Mouse (Mus musculus): ENCODE data around the gene Stk39. TPM values are rescaled to one million over a fixed set of nuclear protein-coding genes. Genes with fewer than 3 reads are reported as not detected.

Gene Stk39
- polyA plus RNA-seq, 2 experiments from 2014 or later: 10.6 to 13.9 TPM

- no peak for ATAC-seq
These were observed 249.7 kb downstream of the Stk39 start for GRCm38 (mm10) chr2:68222227-68222873.

GRCm38 (mm10) chr2:68221226-68221625 lies 250.8 kb downstream of the Stk39 start:
- peak; percentile 66 for ATAC-seq

- ATAC-seq: no peak
These were observed 252.2 kb downstream of the Stk39 start for GRCm38 (mm10) chr2:68219823-68220222.

GRCm38 (mm10) chr2:68215176-68215575 lies 256.9 kb downstream of the Stk39 start:
- ATAC-seq: no peak

GRCm38 (mm10) chr2:68214400-68214799 lies 257.7 kb downstream of the Stk39 start:
- no peak for ATAC-seq

- ATAC-seq: no peak
These were observed 260.6 kb downstream of the Stk39 start for GRCm38 (mm10) chr2:68211443-68211842.

GRCm38 (mm10) chr2:68196245-68196644 lies 275.8 kb downstream of the Stk39 start:
- ATAC-seq: no peak

GRCm38 (mm10) chr2:68194444-68194843 lies 277.6 kb downstream of the Stk39 start:
- no peak for ATAC-seq

- no peak for ATAC-seq
These were observed 278.6 kb downstream of the Stk39 start for GRCm38 (mm10) chr2:68193465-68193837.

GRCm38 (mm10) chr2:68192605-68193464 lies 279.2 kb downstream of the Stk39 start:
- ATAC-seq: no peak

- ATAC-seq: no peak
These were observed 295.6 kb downstream of the Stk39 start for GRCm38 (mm10) chr2:68176425-68176824.

GRCm38 (mm10) chr2:68171306-68171705 lies 300.8 kb downstream of the Stk39 start:
- no peak for ATAC-seq

GRCm38 (mm10) chr2:68162012-68162411 lies 310.1 kb downstream of the Stk39 start:
- peak; percentile 57 for ATAC-seq

GRCm38 (mm10) chr2:68160566-68160965 lies 311.5 kb downstream of the Stk39 start:
- ATAC-seq: no peak

Other genes starting within 250 kb of the Stk39 start
- not detected for gene 4933409G03Rik, start 110.1 kb upstream of the Stk39 start, polyA plus RNA-seq (2017; shearing (Covaris generic))
- gene 4932414N04Rik, start 184.2 kb upstream of the Stk39 start, polyA plus RNA-seq (2017; shearing (Covaris generic)): not detected